Mouse (Mus musculus): ENCODE measurements around the gene Tubb2a. TPM values are rescaled to one million over a fixed set of nuclear protein-coding genes. Genes with fewer than 3 reads are reported as not detected.

Gene Tubb2a
- total and polyA plus RNA-seq, 2 experiments from 2014 or later: 3,579 to 4,559 TPM

- DNase-seq (no peak), ATAC-seq (no peak)
- no peak overlapping the region for H3K9ac ChIP-seq
- 61% methylated on average over 3 of the region's 3 CpGs for WGBS
- no peaks in the 10 kb centered on the region for H3K9me3 ChIP-seq (ENCODE audit: low read length)
- no peak overlapping the region for H3K27ac ChIP-seq (ENCODE audit: low read depth, low read length)
- TF ChIP-seq CTCF (IDR thresholded peaks at IDR 0.05; ENCODE audit: low read depth): no peak
- H3K4me1 ChIP-seq (ENCODE audit: insufficient read depth): peaks cover 11% of the 10 kb centered on the region; the same call in 1 of the 2 replicates
- H3K27me3 ChIP-seq (ENCODE audit: insufficient read depth, low read length): no peaks in the 10 kb centered on the region
- no peak overlapping the region for H3K4me2 ChIP-seq (ENCODE audit: low read depth)
- H3K4me3 ChIP-seq (ENCODE audit: low read depth, low read length): no peak overlapping the region
- H3K36me3 ChIP-seq (ENCODE audit: insufficient read depth): peaks cover 8% of the 10 kb centered on the region
Observed at GRCm38 (mm10) chr13:34072847-34073246, 5.0 kb downstream of the Tubb2a start.

- Histone ChIP-seq H3K4me1 (ENCODE audit: insufficient read depth) (peaks cover 11% of the 10 kb centered on the region; the same call in 1 of the 2 replicates), H3K4me2 (ENCODE audit: low read depth) (no peak overlapping the region), H3K27ac (ENCODE audit: low read depth, low read length) (no peak overlapping the region), H3K27me3 (ENCODE audit: insufficient read depth, low read length) (no peaks in the 10 kb centered on the region), H3K36me3 (ENCODE audit: insufficient read depth) (peaks cover 8% of the 10 kb centered on the region), H3K9me3 (ENCODE audit: low read length) (no peaks in the 10 kb centered on the region), H3K9ac (no peak overlapping the region), H3K4me3 (ENCODE audit: low read depth, low read length) (no peak overlapping the region)
- ATAC-seq (no peak), DNase-seq (no peak)
- TF ChIP-seq CTCF (IDR thresholded peaks at IDR 0.05; ENCODE audit: low read depth): no peak
- 73% methylated on average over 6 of the region's 6 CpGs for WGBS
Observed at GRCm38 (mm10) chr13:34071836-34072235, 6.0 kb downstream of the Tubb2a start.

GRCm38 (mm10) chr13:34070296-34070695, 7.5 kb downstream of the Tubb2a start:
- WGBS: 78% methylated on average over 4 of the region's 4 CpGs
- DNase-seq: no peak
- H3K4me3 ChIP-seq (ENCODE audit: low read depth, low read length): no peak overlapping the region

GRCm38 (mm10) chr13:34066351-34066750, 11.5 kb downstream of the Tubb2a start:
- DNase-seq: peak; percentile 40
- H3K36me3 ChIP-seq (ENCODE audit: insufficient read depth): peaks cover 13% of the 10 kb centered on the region

More at GRCm38 (mm10) chr13:34070296-34070695, 7.5 kb downstream of the Tubb2a start:
- no peak overlapping the region for H3K4me2 ChIP-seq (ENCODE audit: low read depth)
- no peak overlapping the region for H3K9ac ChIP-seq
- no peak overlapping the region for H3K27ac ChIP-seq (ENCODE audit: low read depth, low read length)
- 0 out of 2 replicates have a peak, but pooled peaks cover 3% of the 10 kb centered on the region for H3K4me1 ChIP-seq (ENCODE audit: insufficient read depth)
- H3K27me3 ChIP-seq (ENCODE audit: insufficient read depth, low read length): no peaks in the 10 kb centered on the region
- ATAC-seq: no peak
- no peaks in the 10 kb centered on the region for H3K9me3 ChIP-seq (ENCODE audit: low read length)
- peaks cover 6% of the 10 kb centered on the region for H3K36me3 ChIP-seq (ENCODE audit: insufficient read depth)
- no peak for TF ChIP-seq CTCF (IDR thresholded peaks at IDR 0.05; ENCODE audit: low read depth)

GRCm38 (mm10) chr13:34062466-34062865, 15.3 kb downstream of the Tubb2a start:
- H3K27me3 ChIP-seq (ENCODE audit: insufficient read depth, low read length): no peaks in the 10 kb centered on the region
- no peak overlapping the region for H3K4me3 ChIP-seq (ENCODE audit: low read depth, low read length)
- H3K4me1 ChIP-seq (ENCODE audit: insufficient read depth): no peaks in the 10 kb centered on the region
- DNase-seq (no peak), ATAC-seq (no peak)
- no peak overlapping the region for H3K27ac ChIP-seq (ENCODE audit: low read depth, low read length)
- TF ChIP-seq CTCF (IDR thresholded peaks at IDR 0.05; ENCODE audit: low read depth): no peak
- H3K9me3 ChIP-seq (ENCODE audit: low read length): no peaks in the 10 kb centered on the region
- WGBS: 87% methylated on average over 10 of the region's 10 CpGs
- H3K36me3 ChIP-seq (ENCODE audit: insufficient read depth): peaks cover 21% of the 10 kb centered on the region
- H3K9ac ChIP-seq: no peak overlapping the region
- H3K4me2 ChIP-seq (ENCODE audit: low read depth): no peak overlapping the region

More at GRCm38 (mm10) chr13:34066351-34066750, 11.5 kb downstream of the Tubb2a start:
- no peaks in the 10 kb centered on the region for H3K4me1 ChIP-seq (ENCODE audit: insufficient read depth)
- H3K9ac ChIP-seq: no peak overlapping the region
- 35% methylated on average over 1 of the region's 1 CpGs for whole genome bisulfite sequencing
- ATAC-seq: peak; percentile 73
- no peak overlapping the region; the same call in 1 of the 2 replicates for H3K27ac ChIP-seq (ENCODE audit: low read depth, low read length)
- H3K27me3 ChIP-seq (ENCODE audit: insufficient read depth, low read length): no peaks in the 10 kb centered on the region
- no peak for TF ChIP-seq CTCF (IDR thresholded peaks at IDR 0.05; ENCODE audit: low read depth)
- H3K4me3 ChIP-seq (ENCODE audit: low read depth, low read length): no peak overlapping the region
- H3K9me3 ChIP-seq (ENCODE audit: low read length): no peaks in the 10 kb centered on the region
- no peak overlapping the region for H3K4me2 ChIP-seq (ENCODE audit: low read depth)

- ATAC-seq: no peak
Observed at GRCm38 (mm10) chr13:34060061-34060460, 17.7 kb downstream of the Tubb2a start.

GRCm38 (mm10) chr13:34057252-34057651, 20.6 kb downstream of the Tubb2a start:
- ATAC-seq: no peak
- DNase-seq: no peak

More at GRCm38 (mm10) chr13:34060061-34060460, 17.7 kb downstream of the Tubb2a start:
- Histone ChIP-seq H3K36me3 (ENCODE audit: insufficient read depth) (peaks cover 21% of the 10 kb centered on the region), H3K27ac (ENCODE audit: low read depth, low read length) (no peak overlapping the region), H3K9me3 (ENCODE audit: low read length) (no peaks in the 10 kb centered on the region), H3K4me1 (ENCODE audit: insufficient read depth) (no peaks in the 10 kb centered on the region), H3K9ac (no peak overlapping the region), H3K4me2 (ENCODE audit: low read depth) (no peak overlapping the region), H3K27me3 (ENCODE audit: insufficient read depth, low read length) (no peaks in the 10 kb centered on the region), H3K4me3 (ENCODE audit: low read depth, low read length) (no peak overlapping the region)
- WGBS: 87% methylated on average over 9 of the region's 9 CpGs
- DNase-seq: no peak
- TF ChIP-seq CTCF (IDR thresholded peaks at IDR 0.05; ENCODE audit: low read depth): no peak

More at GRCm38 (mm10) chr13:34057252-34057651, 20.6 kb downstream of the Tubb2a start:
- H3K4me3 ChIP-seq (ENCODE audit: low read depth, low read length): no peak overlapping the region
- no peaks in the 10 kb centered on the region for H3K9me3 ChIP-seq (ENCODE audit: low read length)
- H3K27me3 ChIP-seq (ENCODE audit: insufficient read depth, low read length): no peaks in the 10 kb centered on the region
- H3K4me1 ChIP-seq (ENCODE audit: insufficient read depth): no peaks in the 10 kb centered on the region
- no peak for TF ChIP-seq CTCF (IDR thresholded peaks at IDR 0.05; ENCODE audit: low read depth)
- H3K4me2 ChIP-seq (ENCODE audit: low read depth): no peak overlapping the region
- H3K9ac ChIP-seq: no peak overlapping the region
- 95% methylated on average over 1 of the region's 1 CpGs for WGBS
- peaks cover 20% of the 10 kb centered on the region for H3K36me3 ChIP-seq (ENCODE audit: insufficient read depth)
- no peak overlapping the region for H3K27ac ChIP-seq (ENCODE audit: low read depth, low read length)

Data from forebrain, postnatal 0 days (tissue).